Mouse (Mus musculus) hindbrain, embryonic 10.5 days (tissue): Measurements from ENCODE around the gene Tmem138. TPM values are rescaled to one million over a fixed set of nuclear protein-coding genes. Genes with fewer than 3 reads are reported as not detected.

Experiments
- DNase-seq: peaks from one replicate; pipeline ENCODE4 v3.0.0-alpha.2; 2017; ENCODE audit warnings: low spot score
- H3K27ac ChIP-seq: fragments of 300-500 bp; sonication (generic); 2 replicates; pipeline ENCODE4 v1.5.1; 2016; ENCODE audit warnings: mild to moderate bottlenecking, moderate library complexity
- H3K27me3 ChIP-seq: fragments of 300-500 bp; sonication (generic); 2 replicates; pipeline ENCODE4 v1.6.1; 2016; ENCODE audit warnings: mild to moderate bottlenecking; ENCODE audit not compliant: poor library complexity, insufficient read depth, severe bottlenecking
- H3K36me3 ChIP-seq: fragments of 300-500 bp; sonication (generic); 2 replicates; pipeline ENCODE4 v1.6.1; 2016; ENCODE audit warnings: mild to moderate bottlenecking, moderate library complexity
- H3K4me1 ChIP-seq: fragments of 300-500 bp; sonication (generic); replicated peaks from 2 replicates; pipeline ENCODE4 v1.6.1; 2016; ENCODE audit warnings: mild to moderate bottlenecking
- H3K4me3 ChIP-seq: fragments of 300-500 bp; sonication (generic); 2 replicates; pipeline ENCODE4 v1.5.1; 2016; ENCODE audit warnings: mild to moderate bottlenecking, moderate library complexity
- H3K9me3 ChIP-seq: fragments of 300-500 bp; sonication (generic); 2 replicates; pipeline ENCODE4 v1.6.1; 2016; ENCODE audit warnings: mild to moderate bottlenecking, moderate library complexity
- WGBS: fragments of 180-500 bp; shearing (Covaris S2); methylation state at CpG from one replicate; pipeline ENCODE4 v1.1.7; 2016; 5-methylcytosine and 5-hydroxymethylcytosine counted together
- polyA plus RNA-seq: library from polyadenylated mRNA; unstranded; fragments of >200 nt; fragmentation: Nextera tagmentation; extraction: Ambion mirVana; gene quantifications from 2 replicates; pipeline ENCODE4 v1.2.1, GENCODE M21; 2016

Gene Tmem138
- 62.4 and 66.3 TPM in 2 replicates for polyA plus RNA-seq

GRCm38 (mm10) chr19:10576690-10577561 is at the start of gene Tmem138, which contains the start of gene Cyb561a3:
TSS of gene Tmem138 (minus strand) at chr19:10577362.
TSS of gene Cyb561a3 (plus strand) at chr19:10577172.
- Histone ChIP-seq H3K9me3 (no peaks in the 10 kb centered on the region), H3K27me3 (no peaks in the 10 kb centered on the region), H3K4me3 (peak within 1 kb of the TSS; percentile 76), H3K4me1 (peaks cover 26% of the 10 kb centered on the region), H3K36me3 (peaks cover 32% of the 10 kb centered on the region), H3K27ac (peak within 1 kb of the TSS; percentile 96)
- DNase-seq = peak; percentile 94
- under 1% methylated on average over 44 of the region's 44 CpGs for WGBS

- WGBS = 97% methylated on average over 5 of the region's 5 CpGs
- Histone ChIP-seq H3K36me3 (peaks cover 70% of the 10 kb centered on the region), H3K27ac (no peak overlapping the region), H3K4me1 (peaks cover 30% of the 10 kb centered on the region), H3K27me3 (no peaks in the 10 kb centered on the region), H3K9me3 (no peaks in the 10 kb centered on the region), H3K4me3 (no peak overlapping the region)
- DNase-seq = no peak
These were observed 31.5 kb upstream of the Tmem138 start for GRCm38 (mm10) chr19:10608573-10609240.

- Histone ChIP-seq H3K27ac (peak overlapping the region; percentile 96), H3K4me1 (peaks cover 46% of the 10 kb centered on the region), H3K4me3 (peak overlapping the region; percentile 97), H3K9me3 (no peaks in the 10 kb centered on the region), H3K27me3 (no peaks in the 10 kb centered on the region), H3K36me3 (peaks cover 44% of the 10 kb centered on the region)
- DNase-seq = no peak
- WGBS = 8% methylated on average over 20 of the region's 20 CpGs
These were observed 28.9 kb upstream of the Tmem138 start for GRCm38 (mm10) chr19:10605901-10606622.

GRCm38 (mm10) chr19:10605293-10605900 is 28.2 kb upstream of the Tmem138 start, which contains the start of the genes Ddb1 and Tkfc:
TSS of gene Ddb1 (plus strand) at chr19:10605327.
TSS of gene Tkfc (minus strand) at chr19:10605654.
- peaks cover 39% of the 10 kb centered on the region for H3K36me3 ChIP-seq
- peak within 1 kb of the TSS; percentile 97 for H3K4me3 ChIP-seq
- no peaks in the 10 kb centered on the region for H3K9me3 ChIP-seq
- H3K27me3 ChIP-seq = no peaks in the 10 kb centered on the region
- H3K27ac ChIP-seq = peak within 1 kb of the TSS; percentile 96
- H3K4me1 ChIP-seq = peaks cover 46% of the 10 kb centered on the region
- peak; percentile 99 for DNase-seq
- under 1% methylated on average over 49 of the region's 49 CpGs for WGBS

- Histone ChIP-seq H3K4me3 (peak overlapping the region; percentile 97), H3K27me3 (no peaks in the 10 kb centered on the region), H3K27ac (peak overlapping the region; percentile 96), H3K9me3 (no peaks in the 10 kb centered on the region), H3K4me1 (peaks cover 46% of the 10 kb centered on the region), H3K36me3 (peaks cover 39% of the 10 kb centered on the region)
- 63% methylated on average over 3 of the region's 3 CpGs for WGBS
- DNase-seq = no peak
These were observed 27.4 kb upstream of the Tmem138 start for GRCm38 (mm10) chr19:10604534-10604933.

- DNase-seq = no peak
- peak overlapping the region; percentile 97; the same call in 1 of the 2 replicates for H3K4me3 ChIP-seq
- peaks cover 38% of the 10 kb centered on the region for H3K36me3 ChIP-seq
- peaks cover 46% of the 10 kb centered on the region for H3K4me1 ChIP-seq
- H3K27ac ChIP-seq = peak overlapping the region; percentile 96
- no peaks in the 10 kb centered on the region for H3K9me3 ChIP-seq
- WGBS = 86% methylated on average over 18 of the region's 18 CpGs
- H3K27me3 ChIP-seq = no peaks in the 10 kb centered on the region
These were observed 26.7 kb upstream of the Tmem138 start for GRCm38 (mm10) chr19:10603660-10604523.

- no peaks in the 10 kb centered on the region for H3K27me3 ChIP-seq
- H3K36me3 ChIP-seq = peaks cover 37% of the 10 kb centered on the region
- peak overlapping the region; percentile 96 for H3K27ac ChIP-seq
- peaks cover 46% of the 10 kb centered on the region for H3K4me1 ChIP-seq
- peak; percentile 91 for DNase-seq
- WGBS = under 1% methylated on average over 9 of the region's 9 CpGs
- peak overlapping the region; percentile 50 for H3K4me3 ChIP-seq
- no peaks in the 10 kb centered on the region for H3K9me3 ChIP-seq
These were observed 25.6 kb upstream of the Tmem138 start for GRCm38 (mm10) chr19:10602787-10603186.

- whole genome bisulfite sequencing = 9% methylated on average over 6 of the region's 6 CpGs
These were observed 25.1 kb upstream of the Tmem138 start for GRCm38 (mm10) chr19:10602247-10602769.

GRCm38 (mm10) chr19:10599648-10600047 is 22.5 kb upstream of the Tmem138 start:
- no peak overlapping the region for H3K27ac ChIP-seq
- H3K4me1 ChIP-seq = peaks cover 26% of the 10 kb centered on the region
- WGBS = 94% methylated on average over 2 of the region's 2 CpGs
- H3K9me3 ChIP-seq = no peaks in the 10 kb centered on the region
- H3K36me3 ChIP-seq = peaks cover 53% of the 10 kb centered on the region
- H3K27me3 ChIP-seq = no peaks in the 10 kb centered on the region
- DNase-seq = no peak
- no peak overlapping the region for H3K4me3 ChIP-seq

More at GRCm38 (mm10) chr19:10602247-10602769, 25.1 kb upstream of the Tmem138 start:
- Histone ChIP-seq H3K4me1 (peaks cover 43% of the 10 kb centered on the region), H3K9me3 (no peaks in the 10 kb centered on the region), H3K27ac (peak overlapping the region; percentile 96), H3K36me3 (peaks cover 34% of the 10 kb centered on the region), H3K27me3 (no peaks in the 10 kb centered on the region), H3K4me3 (peak overlapping the region; percentile 50)
- DNase-seq = no peak

GRCm38 (mm10) chr19:10598188-10598587 is 21.0 kb upstream of the Tmem138 start:
- H3K27ac ChIP-seq = no peak overlapping the region
- 39% methylated on average over 3 of the region's 3 CpGs for WGBS
- H3K27me3 ChIP-seq = no peaks in the 10 kb centered on the region
- peaks cover 11% of the 10 kb centered on the region for H3K4me1 ChIP-seq
- no peaks in the 10 kb centered on the region for H3K9me3 ChIP-seq
- no peak overlapping the region for H3K4me3 ChIP-seq
- DNase-seq = no peak
- H3K36me3 ChIP-seq = peaks cover 68% of the 10 kb centered on the region

GRCm38 (mm10) chr19:10591659-10592377 is 14.7 kb upstream of the Tmem138 start:
- Histone ChIP-seq H3K4me1 (peaks cover 10% of the 10 kb centered on the region), H3K27ac (no peak overlapping the region), H3K27me3 (no peaks in the 10 kb centered on the region), H3K36me3 (peaks cover 57% of the 10 kb centered on the region), H3K9me3 (no peaks in the 10 kb centered on the region), H3K4me3 (no peak overlapping the region)
- WGBS = 92% methylated on average over 6 of the region's 6 CpGs
- DNase-seq = no peak
